Mouse (Mus musculus) liver, embryonic 14.5 days (tissue): ENCODE results near the gene Car3. TPM values are rescaled to one million over a fixed set of nuclear protein-coding genes. Genes with fewer than 3 reads are reported as not detected.

ENCODE experiments used
- ATAC-seq: fragments of 200-750 bp; cut with Nextera tagmentation; 2 replicates; pipeline ENCODE4 v1.8.0; 2017; ENCODE audit warnings: moderate number of reproducible peaks, mild to moderate bottlenecking, moderate library complexity; ENCODE audit not compliant: insufficient read depth
- DNase-seq, 3 experiments: peaks; one replicate each; pipeline ENCODE4 v3.0.0-alpha.2; 2012 to 2013; ENCODE audit warnings: low read depth in 3 of 3, low spot score in 3 of 3
- H3K27ac ChIP-seq: fragments of 300-500 bp; sonication (generic); 2 replicates; pipeline ENCODE4 v1.5.1; 2014; ENCODE audit warnings: moderate library complexity, mild to moderate bottlenecking, control low read depth, inconsistent platforms
- H3K27me3 ChIP-seq: fragments of 300-500 bp; sonication (generic); 2 replicates; pipeline ENCODE4 v1.6.1; 2014; ENCODE audit warnings: mild to moderate bottlenecking, low read length, moderate library complexity; ENCODE audit not compliant: control insufficient read depth, insufficient read depth
- H3K36me3 ChIP-seq: fragments of 300-500 bp; sonication (generic); replicated peaks from 2 replicates; pipeline ENCODE4 v1.6.1; 2014; ENCODE audit warnings: low read depth; ENCODE audit not compliant: control insufficient read depth, insufficient read depth
- H3K4me1 ChIP-seq, 2 experiments: fragments of 200-500 bp in 1 of 2; fragments of 300-500 bp in 1 of 2; sonication (generic) in 1 of 2; replicated peaks; 2 replicates each; pipeline ENCODE4 v1.6.1; 2012 to 2014; ENCODE audit warnings: antibody characterized with exemption in 1 of 2, inconsistent platforms in 1 of 2, low read length in 1 of 2; ENCODE audit not compliant: control insufficient read depth in 2 of 2, insufficient read depth in 2 of 2
- H3K4me2 ChIP-seq: fragments of 300-500 bp; sonication (generic); 2 replicates; pipeline ENCODE4 v1.6.1; 2014; ENCODE audit warnings: low read depth, mild to moderate bottlenecking, control low read depth, moderate library complexity
- H3K4me3 ChIP-seq, 2 experiments: fragments of 200-500 bp in 1 of 2; fragments of 300-500 bp in 1 of 2; sonication (generic) in 1 of 2; 2 replicates each; pipeline ENCODE4 v1.5.1; 2012 to 2014; ENCODE audit warnings: low read depth in 2 of 2, low read length in 2 of 2, mild to moderate bottlenecking in 2 of 2, control low read depth in 1 of 2, inconsistent platforms in 1 of 2, moderate library complexity in 1 of 2; ENCODE audit not compliant: insufficient read depth in 1 of 2
- H3K9ac ChIP-seq: fragments of 300-500 bp; sonication (generic); replicated peaks from 2 replicates; pipeline ENCODE4 v1.6.1; 2014; ENCODE audit warnings: mild to moderate bottlenecking, control low read depth, moderate library complexity
- H3K9me3 ChIP-seq: fragments of 300-500 bp; sonication (generic); 2 replicates; pipeline ENCODE4 v1.6.1; 2016; ENCODE audit warnings: low read length, mixed read lengths; ENCODE audit not compliant: control insufficient read depth
- CTCF ChIP-seq: IDR thresholded peaks from 2 replicates; pipeline ENCODE4 v1.5.1; 2016; ENCODE audit warnings: antibody characterized with exemption, low read depth, control low read depth
- EP300 ChIP-seq: IDR thresholded peaks from 2 replicates; pipeline ENCODE4 v1.6.1; 2016; ENCODE audit warnings: antibody characterized with exemption, low read depth
- WGBS: fragments of 180-500 bp; shearing (Covaris S2); extraction: QIAGEN DNeasy Blood & Tissue Kit; methylation state at CpG from one replicate; pipeline ENCODE4 v1.1.7; 2014; ENCODE audit not compliant: insufficient replicate concordance; 5-methylcytosine and 5-hydroxymethylcytosine counted together
- polyA plus RNA-seq, 2 experiments: library from polyadenylated mRNA; depleted of rRNA in 1 of 2; stranded (reverse) in 1 of 2; unstranded in 1 of 2; fragments of >200 nt; fragmentation: Nextera tagmentation in 1 of 2; extraction: Ambion mirVana in 1 of 2; gene quantifications; 2 replicates each; pipeline versions ENCODE4 v1.2.1 to v1.2.3; 2012 to 2014

Car3 gene
- polyA plus RNA-seq, 2 experiments = 33.2 to 80.3 TPM

GRCm38 (mm10) chr3:14854446-14854845 is 8.9 kb upstream of the Car3 start:
- H3K27me3 ChIP-seq = no peaks in the 10 kb centered on the region
- no peak for ATAC-seq
- H3K36me3 ChIP-seq = no peaks in the 10 kb centered on the region
- 51% methylated on average over 1 of the region's 1 CpGs for WGBS
- no peak overlapping the region for H3K9ac ChIP-seq
- DNase-seq = no peak
- no peak overlapping the region for H3K4me2 ChIP-seq
- no peaks in the 10 kb centered on the region for H3K9me3 ChIP-seq
- no peaks in the 10 kb centered on the region for H3K4me1 ChIP-seq
- TF ChIP-seq EP300 = no peak
- no peak for TF ChIP-seq CTCF
- no peak overlapping the region for H3K4me3 ChIP-seq
- H3K27ac ChIP-seq = no peak overlapping the region

GRCm38 (mm10) chr3:14857874-14858273 is 5.4 kb upstream of the Car3 start:
- Histone ChIP-seq H3K27ac (no peak overlapping the region), H3K4me3 (no peak overlapping the region), H3K9ac (no peak overlapping the region), H3K36me3 (no peaks in the 10 kb centered on the region), H3K4me2 (no peak overlapping the region), H3K27me3 (peaks cover 7% of the 10 kb centered on the region), H3K4me1 (no peaks in the 10 kb centered on the region), H3K9me3 (no peaks in the 10 kb centered on the region)
- ATAC-seq = no peak
- TF ChIP-seq CTCF = no peak
- TF ChIP-seq EP300 = no peak
- DNase-seq = no peak
- WGBS = 64% methylated on average over 3 of the region's 3 CpGs

- Histone ChIP-seq H3K27ac (no peak overlapping the region), H3K4me3 (no peak overlapping the region), H3K36me3 (no peaks in the 10 kb centered on the region), H3K4me1 (no peaks in the 10 kb centered on the region), H3K9me3 (no peaks in the 10 kb centered on the region), H3K27me3 (peaks cover 9% of the 10 kb centered on the region), H3K4me2 (no peak overlapping the region), H3K9ac (no peak overlapping the region)
- no peak for DNase-seq
- whole genome bisulfite sequencing = 48% methylated on average over 3 of the region's 3 CpGs
- TF ChIP-seq CTCF = no peak
- no peak for ATAC-seq
Measured at GRCm38 (mm10) chr3:14860291-14860690, 3.0 kb upstream of the Car3 start.

GRCm38 (mm10) chr3:14861165-14861564 is 2.1 kb upstream of the Car3 start:
- Histone ChIP-seq H3K4me3 (no peak overlapping the region), H3K9ac (no peak overlapping the region), H3K4me2 (no peak overlapping the region), H3K4me1 (no peaks in the 10 kb centered on the region), H3K27me3 (peaks cover 9% of the 10 kb centered on the region), H3K9me3 (no peaks in the 10 kb centered on the region), H3K27ac (no peak overlapping the region), H3K36me3 (no peaks in the 10 kb centered on the region)
- no peak for TF ChIP-seq EP300
- no peak for TF ChIP-seq CTCF
- DNase-seq (no peak), ATAC-seq (no peak)
- WGBS = 27% methylated on average over 1 of the region's 1 CpGs

- Histone ChIP-seq H3K9me3 (no peaks in the 10 kb centered on the region), H3K36me3 (no peaks in the 10 kb centered on the region), H3K4me1 (no peaks in the 10 kb centered on the region), H3K4me2 (no peak overlapping the region), H3K4me3 (no peak overlapping the region), H3K27ac (no peak overlapping the region), H3K9ac (no peak overlapping the region), H3K27me3 (peaks cover 9% of the 10 kb centered on the region)
- no peak for ATAC-seq
- TF ChIP-seq CTCF (no peak), EP300 (no peak)
- WGBS = 49% methylated on average over 4 of the region's 4 CpGs
- no peak for DNase-seq
Measured at GRCm38 (mm10) chr3:14861787-14862186, 1.5 kb upstream of the Car3 start.

GRCm38 (mm10) chr3:14862654-14863021 is 674 bp upstream of the Car3 start:
- H3K9ac ChIP-seq = no peak overlapping the region
- ATAC-seq (no peak; the same call in 1 of the 2 replicates), DNase-seq (no peak)
- peaks cover 9% of the 10 kb centered on the region for H3K27me3 ChIP-seq
- no peak overlapping the region for H3K27ac ChIP-seq
- H3K9me3 ChIP-seq = no peaks in the 10 kb centered on the region
- no peak for TF ChIP-seq EP300
- no peak for TF ChIP-seq CTCF
- peak overlapping the region; percentile 51 for H3K4me2 ChIP-seq
- no peaks in the 10 kb centered on the region for H3K36me3 ChIP-seq
- H3K4me3 ChIP-seq = peak overlapping the region; percentile 31 to 44
- 3% methylated on average over 9 of the region's 9 CpGs for WGBS
- H3K4me1 ChIP-seq = no peaks in the 10 kb centered on the region
